Mouse (Mus musculus) layer of hippocampus, adult 9-11 months (tissue): ENCODE data around the gene Gm12789.
"Not testable (repeated sequence)": the region's sequence is repeated elsewhere in the genome, so short reads cannot be mapped to it uniquely, and the experiment has no call there.

Experiments
- DNase-seq: peaks from one replicate; pipeline ENCODE4 v3.0.0; 2022

The Gm12789 gene

GRCm38 (mm10) chr4:101986326-101986725 lies at the start of gene Gm12789:
TSS of gene Gm12789 (plus strand) at chr4:101986626.
- not testable (repeated sequence) for DNase-seq

- DNase-seq, result not testable (repeated sequence)
These were observed 46.3 kb upstream of the Gm12789 start, which contains the start of gene Gm12794 for GRCm38 (mm10) chr4:101940107-101940506. TSS of gene Gm12794 (plus strand) at chr4:101940407.

- DNase-seq, result not testable (repeated sequence)
These were observed 5.5 kb upstream of the Gm12789 start, which contains the start of gene Gm12790 for GRCm38 (mm10) chr4:101980949-101981348. TSS of gene Gm12790 (minus strand) at chr4:101981049.

GRCm38 (mm10) chr4:101985678-101986077 lies 748 bp upstream of the Gm12789 start:
- no peak for DNase-seq

- DNase-seq, result no peak
These were observed 11.0 kb downstream of the Gm12789 start for GRCm38 (mm10) chr4:101997426-101997825.

GRCm38 (mm10) chr4:101998267-101998922 lies 12.0 kb downstream of the Gm12789 start:
- no peak for DNase-seq

GRCm38 (mm10) chr4:102026619-102027018 lies 40.2 kb downstream of the Gm12789 start:
- no peak for DNase-seq
